Mouse (Mus musculus): ENCODE results near the gene Cers5. TPM values are rescaled to one million over a fixed set of nuclear protein-coding genes. Genes with fewer than 3 reads are reported as not detected.

The Cers5 gene
- total RNA-seq, 1 experiment from 2014 or later, result 24.0 TPM

DNA sequence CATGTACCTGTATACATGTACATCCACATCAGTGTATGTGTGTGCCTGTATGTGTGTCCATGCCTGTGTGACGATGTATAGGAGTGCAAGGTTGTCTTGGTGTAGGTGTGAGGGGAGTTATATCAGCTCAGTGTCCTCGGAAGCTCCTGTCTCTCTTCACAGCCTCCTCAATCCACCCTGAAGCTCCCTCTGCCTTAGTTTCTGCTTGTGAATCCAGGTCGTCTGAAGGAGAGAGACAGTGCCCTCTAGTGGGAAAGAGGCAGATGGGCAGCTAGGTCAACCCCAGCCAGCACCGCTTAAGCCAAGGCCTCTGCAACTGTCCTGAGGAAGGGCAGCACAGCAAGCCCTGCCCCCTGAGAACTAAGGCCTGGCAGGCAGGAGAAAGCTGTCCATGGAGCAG, 84.0 kb downstream of the Cers5 start:
- peak; percentile 81 for ATAC-seq (replicated peaks; ENCODE audit: low read depth, poor library complexity, severe bottlenecking)

Other genes with a start within 250 kb of the Cers5 start
- gene Faim2, start 244.7 kb downstream of the Cers5 start, total RNA-seq (2017), result not detected in 2 replicates
- not detected in 2 replicates for gene Aqp2, start 193.8 kb downstream of the Cers5 start, total RNA-seq (2017)
- gene Aqp5, start 182.1 kb downstream of the Cers5 start, total RNA-seq (2017), result not detected in 2 replicates
- not detected in 2 replicates for gene Aqp6, start 171.5 kb downstream of the Cers5 start, total RNA-seq (2017)
- gene Racgap1, start 121.2 kb downstream of the Cers5 start, total RNA-seq (2017), result 60.6 and 78.1 TPM in 2 replicates
- not detected in 2 replicates for gene Asic1, start 102.5 kb downstream of the Cers5 start, total RNA-seq (2017)
- 27.9 and 34.0 TPM in 2 replicates for gene Smarcd1, start 70.8 kb downstream of the Cers5 start, total RNA-seq (2017)
- gene Gm17349, start 67.4 kb downstream of the Cers5 start, total RNA-seq (2017), result not detected in 2 replicates
- 0.46 and 0.82 TPM in 2 replicates for gene Gpd1, start 55.4 kb downstream of the Cers5 start, total RNA-seq (2017)
- gene Cox14, start 47.3 kb downstream of the Cers5 start, total RNA-seq (2017), result 31.2 and 49.0 TPM in 2 replicates
- 1.5 and 2.2 TPM in 2 replicates for gene Lima1, start 102.6 kb upstream of the Cers5 start, total RNA-seq (2017)
- gene Fam186a, start 194.2 kb upstream of the Cers5 start, total RNA-seq (2017), result not detected in 2 replicates
- 99.0 and 109 TPM in 2 replicates for gene Larp4, start 197.2 kb upstream of the Cers5 start, total RNA-seq (2017)

Data from common myeloid progenitor, adult 5-6 weeks (primary cell).